Mouse (Mus musculus): ENCODE results near the gene Zfp324.
"Not testable (repeated sequence)": the region's sequence is repeated elsewhere in the genome, so short reads cannot be mapped to it uniquely, and the experiment has no call there.

Zfp324 gene

DNA sequence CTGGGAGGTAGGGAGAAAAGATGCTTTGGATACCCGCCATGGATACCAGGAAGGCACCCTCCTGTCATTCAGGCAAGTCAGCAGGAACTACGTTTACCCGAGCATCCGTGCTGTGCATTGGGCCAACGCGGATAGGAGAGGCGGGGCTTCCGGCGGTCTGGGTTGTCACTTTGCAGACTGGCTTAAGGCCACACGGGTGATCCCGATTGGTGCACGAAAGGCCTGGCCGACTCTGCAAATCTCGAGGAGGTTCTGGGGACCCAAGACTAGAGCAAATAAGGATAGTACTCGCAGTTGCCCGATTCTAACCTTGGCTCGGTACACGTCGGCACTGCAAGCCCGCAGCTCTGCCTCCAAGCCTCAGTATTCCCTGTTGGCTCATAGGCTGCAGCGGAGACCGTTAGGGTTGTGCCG lies at the start of gene Zfp324:
TSS of gene Zfp324 (plus strand) at position 161 of the 414 bp plus-strand sequence.
- peak; percentile 84 for DNase-seq

GRCm38 (mm10) chr7:12920495-12920894 lies 45.1 kb upstream of the Zfp324 start:
- not testable (repeated sequence) for DNase-seq

DNA sequence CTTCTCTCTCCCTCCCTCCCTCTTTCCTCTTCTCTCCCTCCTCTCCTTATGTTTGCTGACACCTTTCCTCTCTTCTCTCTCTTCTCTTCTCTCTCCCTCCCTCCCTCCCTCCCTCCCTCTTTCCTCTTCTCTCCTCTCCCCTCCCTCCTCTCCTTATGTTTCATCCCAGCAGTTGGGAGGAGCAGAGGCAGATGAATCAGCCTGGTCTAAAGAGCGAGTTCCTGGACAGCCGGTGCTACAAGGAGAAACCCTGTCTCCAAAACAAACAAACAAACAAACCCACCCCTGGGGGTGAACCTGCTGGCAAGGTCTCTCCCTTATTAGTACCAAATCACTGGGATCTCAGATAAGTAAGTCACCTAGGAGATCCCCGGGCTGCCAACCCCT lies 44.3 kb upstream of the Zfp324 start:
- no peak for DNase-seq

DNA sequence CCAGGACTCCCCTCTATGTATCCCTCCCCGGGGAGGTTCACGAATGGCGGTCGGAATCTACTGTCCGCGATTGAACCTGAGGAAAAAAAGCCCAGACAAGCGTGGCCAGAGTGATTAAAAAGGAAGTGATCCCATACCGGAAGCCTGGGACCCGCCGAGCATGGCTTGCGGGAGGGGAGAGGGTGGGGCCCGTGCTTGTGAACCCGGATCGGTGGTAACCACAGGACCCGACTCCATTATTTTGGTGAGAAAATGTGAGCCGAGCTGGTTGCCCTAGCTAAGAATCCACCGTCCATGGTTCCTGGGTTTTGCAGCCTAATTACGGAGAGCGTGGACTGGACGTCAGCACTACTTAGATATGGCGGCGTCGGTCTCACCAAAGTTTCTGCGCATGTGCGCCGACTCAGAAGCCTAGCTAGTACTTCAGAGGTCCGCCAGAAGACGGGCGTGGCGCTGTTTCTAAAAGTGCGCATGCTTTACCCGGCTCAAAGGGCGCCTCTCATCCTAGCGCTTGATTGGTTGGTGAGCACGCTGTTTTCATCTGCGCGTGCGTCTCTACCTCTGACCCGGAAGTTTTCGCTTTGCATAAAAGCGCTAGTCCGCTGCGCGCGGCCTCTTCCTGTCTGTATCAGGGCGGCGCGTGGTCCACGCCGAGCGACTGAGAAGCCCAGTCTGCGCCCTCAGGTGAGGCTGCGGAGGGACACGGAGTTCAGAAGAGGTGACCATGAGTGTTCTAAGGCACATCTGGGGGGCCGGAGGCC lies 43.8 kb upstream of the Zfp324 start, which contains the start of gene Rps5:
TSS of gene Rps5 (plus strand) at position 586 of the 761 bp plus-strand sequence.
- DNase-seq = peak; percentile 96

- no peak for DNase-seq
Observed at GRCm38 (mm10) chr7:12922729-12923128, 42.9 kb upstream of the Zfp324 start.

- no peak for DNase-seq
Observed at GRCm38 (mm10) chr7:12926316-12926715, 39.3 kb upstream of the Zfp324 start.

DNA sequence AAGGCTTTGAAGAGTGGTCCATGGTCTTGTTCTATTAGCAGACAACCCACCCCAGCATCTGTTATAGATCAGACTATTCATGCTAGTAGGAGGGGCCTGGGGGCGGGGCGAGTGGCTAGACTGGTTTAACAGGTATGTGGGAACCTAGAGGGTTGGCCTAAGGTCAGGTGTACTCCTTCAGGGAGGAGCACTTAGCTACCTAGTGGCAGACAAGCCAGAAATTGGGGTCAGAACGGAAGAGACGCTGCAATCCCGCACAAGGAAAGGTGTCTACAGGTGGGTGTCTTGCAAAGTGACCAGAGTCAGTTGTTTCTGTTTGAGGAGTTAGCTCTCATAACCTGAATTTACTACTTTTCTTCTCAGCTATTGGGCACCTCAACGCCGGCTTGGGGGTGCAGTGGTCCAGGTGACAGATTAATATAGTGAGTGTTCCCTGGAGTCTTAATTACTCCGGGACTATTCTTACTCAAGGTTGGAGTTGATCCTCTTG lies 38.4 kb upstream of the Zfp324 start, which contains the start of gene Rnf225:
TSS of gene Rnf225 (plus strand) at position 226 of the 490 bp plus-strand sequence.
- DNase-seq = peak; percentile 35

GRCm38 (mm10) chr7:12927693-12928589 lies 37.7 kb upstream of the Zfp324 start:
- DNase-seq = peak; percentile 59

GRCm38 (mm10) chr7:12933615-12934140 lies 32.0 kb upstream of the Zfp324 start:
- no peak for DNase-seq

GRCm38 (mm10) chr7:12934808-12935207 lies 30.8 kb upstream of the Zfp324 start:
- DNase-seq = no peak

DNA sequence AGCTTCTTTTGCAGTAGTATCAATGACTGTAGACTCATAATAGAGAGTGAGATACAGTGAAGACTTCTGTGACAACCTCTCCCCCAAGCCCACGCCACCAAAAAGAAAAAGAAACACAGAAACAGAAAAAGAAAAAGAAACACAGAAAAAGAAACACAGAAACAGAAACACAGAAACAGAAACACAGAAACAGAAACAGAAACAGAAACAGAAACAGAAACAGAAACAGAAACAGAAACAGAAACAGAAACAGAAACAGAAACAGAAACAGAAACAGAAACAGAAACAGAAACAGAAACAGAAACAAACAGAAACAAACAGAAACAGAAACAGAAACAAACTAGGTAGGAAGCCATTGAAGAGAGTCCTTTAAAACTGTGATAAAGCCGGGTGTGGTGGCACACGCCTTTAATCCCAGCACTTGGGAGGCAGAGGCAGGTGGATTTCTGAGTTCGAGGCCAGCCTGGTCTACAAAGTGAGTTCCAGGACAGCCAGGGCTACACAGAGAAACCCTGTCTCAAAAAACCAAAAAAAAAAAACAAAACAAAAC lies 28.3 kb upstream of the Zfp324 start:
- DNase-seq = not testable (repeated sequence)

DNA sequence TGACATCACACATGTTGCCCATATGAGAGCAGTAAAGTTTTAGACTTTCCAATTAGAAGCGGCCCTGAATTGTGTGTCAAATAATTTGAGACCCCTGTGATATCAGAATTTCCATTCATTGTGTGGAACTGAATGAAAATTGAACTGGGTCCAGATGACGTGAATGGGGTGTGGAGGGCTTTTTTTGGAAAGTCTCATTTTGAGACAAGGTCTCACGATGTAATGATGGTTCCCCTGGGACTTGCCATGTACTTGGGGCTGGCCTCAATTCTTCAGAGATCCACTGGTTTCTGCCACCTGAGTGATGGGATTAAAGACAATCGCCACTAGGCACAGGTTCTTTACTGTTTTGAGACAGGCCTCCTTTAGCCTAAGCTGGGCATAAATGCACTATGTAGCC lies 25.0 kb upstream of the Zfp324 start:
- DNase-seq = no peak

GRCm38 (mm10) chr7:12943488-12943887 lies 22.1 kb upstream of the Zfp324 start:
- no peak for DNase-seq

DNA sequence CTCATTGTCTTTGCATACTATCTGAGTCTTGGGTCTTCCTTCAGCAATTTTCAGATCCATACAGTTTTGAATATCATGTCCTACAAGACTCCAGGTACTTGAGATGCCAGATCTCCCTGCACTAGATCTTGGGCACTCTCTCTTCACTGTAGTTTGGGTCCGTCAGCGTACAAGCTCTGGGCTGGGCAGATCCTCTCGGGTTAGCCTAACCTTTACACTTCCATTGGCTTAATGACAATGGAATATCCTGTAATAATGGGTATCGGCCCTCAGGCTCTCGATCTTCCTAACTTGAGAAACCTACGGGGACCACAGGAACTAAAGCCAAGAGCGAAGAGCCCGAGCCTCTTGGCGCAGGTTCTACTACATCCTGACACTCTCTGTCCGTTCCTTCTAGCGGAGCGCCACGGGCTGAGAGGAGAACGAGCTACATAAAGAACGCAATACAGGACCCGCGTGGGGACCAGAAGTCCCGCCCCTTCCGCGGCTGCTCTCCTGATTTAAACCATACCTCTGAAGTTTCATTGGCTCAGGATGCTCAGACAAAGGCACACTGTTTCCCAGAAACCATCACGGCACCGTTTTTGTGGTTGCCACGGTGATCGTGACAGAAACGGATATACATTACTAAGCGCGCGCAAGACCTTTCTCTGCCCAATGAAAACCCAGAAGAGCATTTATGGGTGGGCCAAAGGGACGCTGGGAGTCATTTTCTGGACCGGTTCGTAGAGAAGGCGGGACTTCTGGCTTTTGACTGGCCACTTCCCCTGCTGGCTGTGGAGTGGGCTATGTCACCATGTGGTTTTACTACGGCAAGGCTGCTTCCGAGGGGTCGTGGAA lies 16.4 kb upstream of the Zfp324 start:
- peak; percentile 81 for DNase-seq

DNA sequence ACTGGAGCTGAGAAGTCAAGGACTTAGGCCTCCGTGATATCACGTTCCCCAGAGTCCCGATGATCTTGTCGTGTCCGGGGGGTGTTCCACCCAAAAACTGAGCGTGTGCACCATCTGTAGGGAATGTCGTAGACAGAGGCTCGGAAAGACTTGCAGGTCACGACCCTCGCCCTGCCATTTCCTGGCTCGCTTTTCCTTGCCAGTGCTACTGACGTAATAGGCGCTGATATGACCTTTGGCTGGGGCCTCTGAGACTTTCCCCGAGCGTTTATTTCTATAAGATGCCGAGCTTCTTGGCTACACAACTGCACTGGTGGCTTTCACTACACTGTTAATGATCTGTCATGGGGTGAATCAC lies 15.8 kb upstream of the Zfp324 start:
- DNase-seq = no peak

DNA sequence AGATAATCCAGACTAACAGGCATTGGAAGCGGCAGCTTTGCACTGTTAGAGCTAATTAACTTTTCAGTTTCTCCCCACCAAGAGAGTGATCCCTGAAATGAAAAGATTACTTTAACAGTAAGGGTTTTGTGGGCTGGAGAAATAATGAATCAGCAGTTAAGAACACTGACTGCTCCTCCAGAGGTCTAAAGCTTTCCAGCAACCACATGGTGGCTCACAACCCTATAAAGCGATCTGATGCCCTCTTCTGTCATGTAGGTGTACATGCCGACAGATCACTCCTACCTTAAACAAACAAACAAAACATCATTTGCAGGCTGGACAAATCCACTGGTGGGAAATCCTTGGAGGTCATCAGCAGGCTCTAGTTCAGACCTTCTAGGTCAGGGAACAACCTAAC lies 10.7 kb upstream of the Zfp324 start:
- DNase-seq = no peak

DNA sequence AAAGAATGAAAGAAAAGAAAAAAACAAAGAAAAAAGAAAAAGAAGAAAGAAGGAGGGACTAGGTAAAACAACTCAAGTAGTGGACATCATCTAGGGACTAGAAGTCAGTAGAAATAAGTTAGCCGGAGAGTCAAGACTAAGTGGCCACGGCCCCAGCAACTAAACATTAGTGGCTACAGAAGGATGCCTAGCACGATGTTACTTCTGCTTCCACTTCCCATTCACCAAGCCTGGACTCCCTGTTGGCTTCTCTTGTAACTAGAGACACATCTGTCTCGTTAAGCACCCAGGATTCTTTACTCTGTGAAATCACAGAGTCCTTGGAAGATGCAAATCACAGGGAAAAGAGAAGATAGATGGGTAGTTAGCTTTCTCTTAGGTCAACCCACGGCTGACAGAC lies 8.1 kb upstream of the Zfp324 start:
- no peak for DNase-seq

DNA sequence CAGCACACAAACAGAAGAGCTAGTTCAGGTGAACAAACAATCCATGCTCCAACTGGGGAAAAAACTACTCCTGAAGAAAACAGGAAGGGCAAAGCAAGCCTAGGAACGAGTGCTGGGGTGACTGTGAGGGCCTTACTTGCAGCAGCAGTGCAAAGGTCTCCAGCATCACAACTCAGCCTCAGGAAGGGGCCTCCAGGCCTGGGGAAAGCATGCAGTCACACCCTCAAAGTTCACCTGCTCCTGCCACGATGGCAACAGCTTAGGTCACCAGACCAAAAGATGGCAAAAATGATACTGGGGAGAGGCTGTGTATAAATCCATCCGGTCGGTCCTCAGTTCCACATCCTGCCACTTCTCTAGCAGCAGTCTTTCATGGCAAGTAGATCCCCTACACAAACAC lies 6.7 kb upstream of the Zfp324 start:
- DNase-seq = no peak

- DNase-seq = no peak
Observed at GRCm38 (mm10) chr7:12959718-12960117, 5.9 kb upstream of the Zfp324 start.

GRCm38 (mm10) chr7:12961511-12962141 lies 4.0 kb upstream of the Zfp324 start:
- peak; percentile 47 for DNase-seq

DNA sequence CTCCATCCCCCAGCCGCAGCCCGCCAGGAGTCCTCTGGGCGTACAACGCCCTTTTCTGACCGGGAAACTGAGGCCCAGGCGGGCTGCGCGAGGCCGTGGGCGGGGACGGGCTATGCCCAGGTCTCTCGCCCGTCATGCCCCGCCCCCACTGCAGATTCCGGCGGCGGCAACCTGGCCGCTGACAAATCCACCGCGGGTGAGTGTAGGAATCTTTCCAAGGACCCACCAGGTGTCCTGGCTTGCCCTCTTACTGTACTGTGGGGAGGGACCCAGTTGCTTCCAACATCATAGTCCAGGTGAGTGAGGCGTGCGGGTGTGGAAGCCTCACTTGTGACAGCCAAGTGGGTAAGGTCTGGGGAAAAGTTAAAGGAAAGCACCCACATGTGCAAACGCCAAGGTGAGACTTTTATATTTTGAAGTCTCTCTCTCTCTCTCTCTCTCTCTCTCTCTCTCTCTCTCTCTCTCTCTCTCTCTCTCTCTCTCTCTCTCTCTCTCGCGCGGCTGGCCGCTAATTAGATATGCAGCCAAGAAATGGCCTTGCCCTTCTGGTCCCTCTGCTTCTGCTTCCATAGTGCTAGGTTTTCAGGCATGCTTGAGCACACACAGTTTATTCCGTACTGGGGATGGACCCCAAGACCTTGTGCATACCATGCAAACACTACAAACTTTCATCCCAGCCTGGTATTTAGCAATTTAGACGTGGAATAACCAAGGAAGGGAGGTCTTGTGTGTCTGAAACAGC lies 637 bp downstream of the Zfp324 start:
- peak; percentile 60 for DNase-seq

Data from right cerebral cortex, postnatal 4 days (tissue).